Mouse (Mus musculus) heart, postnatal 0 days (tissue): Measurements from ENCODE around the gene Ncam2.

Experiments
- CTCF ChIP-seq: IDR thresholded peaks from 2 replicates; pipeline ENCODE4 v1.5.1; 2016; ENCODE audit warnings: antibody characterized with exemption, control low read depth, low read depth
- EP300 ChIP-seq: IDR thresholded peaks from 2 replicates; pipeline ENCODE4 v1.6.1; 2016; ENCODE audit warnings: antibody characterized with exemption, low read depth

DNA sequence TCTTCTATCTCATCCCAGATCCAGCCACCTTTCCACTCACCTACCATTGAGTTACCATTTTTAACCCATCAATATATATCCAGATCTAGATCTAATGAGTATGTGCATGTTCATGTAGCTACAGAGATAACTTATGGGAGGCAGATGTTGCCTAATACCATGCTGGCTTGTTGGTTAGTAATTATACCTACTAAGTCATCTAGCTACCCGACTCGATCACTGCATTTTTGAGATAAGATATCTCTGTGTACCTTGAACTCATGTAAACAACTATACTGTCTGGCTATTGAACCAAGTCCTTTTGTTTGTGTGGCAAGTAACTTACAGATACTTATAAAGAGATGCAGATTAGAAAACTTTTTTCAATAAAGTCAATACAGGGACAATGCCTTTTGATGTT is 59.9 kb downstream of the Ncam2 start:
- TF ChIP-seq CTCF (no peak), EP300 (no peak)
